Mouse (Mus musculus) small intestine, adult 10 weeks (tissue): ENCODE measurements around the gene Atf6b. TPM values are rescaled to one million over a fixed set of nuclear protein-coding genes. Genes with fewer than 3 reads are reported as not detected.

ENCODE experiments used
- polyA plus RNA-seq: library from polyadenylated mRNA; stranded (reverse); fragments of 350-450 nt; fragmentation: Illumina TruSeq; extraction: RNeasy Lipid Tissue Mini Kit (QIAGEN cat#74804); gene quantifications from one replicate; pipeline ENCODE4 v1.2.3, GENCODE M21; 2014; ENCODE audit warnings: low replicate concordance

Gene Atf6b
- 1.3 TPM for polyA plus RNA-seq

DNA sequence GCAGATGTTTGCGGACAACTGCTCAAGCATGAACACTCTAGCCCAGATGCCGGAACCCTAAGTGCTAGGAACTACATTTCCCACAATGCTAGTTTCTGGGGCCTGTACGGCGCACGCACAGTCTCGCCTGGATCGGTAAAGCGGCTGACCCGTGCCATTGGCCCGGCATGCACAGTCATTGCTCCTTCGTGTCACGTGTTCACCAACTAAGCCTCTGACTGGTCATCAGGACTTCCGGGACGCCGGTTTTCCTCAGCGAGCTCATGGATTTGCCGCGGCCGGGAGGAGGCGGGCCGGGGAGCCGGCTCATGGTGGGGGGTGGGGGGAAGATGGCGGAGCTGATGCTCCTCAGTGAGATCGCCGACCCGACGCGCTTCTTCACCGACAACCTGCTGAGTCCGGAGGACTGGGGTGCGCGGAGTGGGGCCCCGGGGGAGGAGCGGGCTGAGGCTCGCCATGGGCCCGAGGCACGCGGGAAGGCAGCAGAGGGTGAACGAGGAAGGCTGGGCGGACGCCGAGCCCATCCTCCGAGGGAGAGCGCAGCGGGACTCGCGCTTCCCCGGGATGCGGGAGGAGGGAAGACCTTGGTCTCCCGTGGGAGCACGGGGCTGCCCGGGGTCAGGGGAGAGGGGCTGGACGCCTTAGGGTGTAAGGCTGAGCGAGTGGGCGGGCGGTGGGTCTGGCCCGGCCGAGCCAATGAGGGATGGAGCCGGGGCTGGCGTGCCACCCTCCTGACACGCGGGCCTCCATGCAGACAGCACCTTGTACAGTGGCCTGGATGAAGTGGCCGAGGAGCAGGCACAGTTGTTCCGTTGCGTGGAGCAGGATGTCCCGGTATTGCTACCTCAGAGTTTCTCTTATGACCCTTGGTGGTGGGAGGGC is at the start of gene Atf6b:
Atf6b (plus strand) TSS at position 241 of the 882 bp plus-strand sequence.

GRCm38 (mm10) chr17:34597566-34598095 is 49.3 kb upstream of the Atf6b start, which contains the start of gene Ager:
Ager (plus strand) TSS chr17:34597862.

DNA sequence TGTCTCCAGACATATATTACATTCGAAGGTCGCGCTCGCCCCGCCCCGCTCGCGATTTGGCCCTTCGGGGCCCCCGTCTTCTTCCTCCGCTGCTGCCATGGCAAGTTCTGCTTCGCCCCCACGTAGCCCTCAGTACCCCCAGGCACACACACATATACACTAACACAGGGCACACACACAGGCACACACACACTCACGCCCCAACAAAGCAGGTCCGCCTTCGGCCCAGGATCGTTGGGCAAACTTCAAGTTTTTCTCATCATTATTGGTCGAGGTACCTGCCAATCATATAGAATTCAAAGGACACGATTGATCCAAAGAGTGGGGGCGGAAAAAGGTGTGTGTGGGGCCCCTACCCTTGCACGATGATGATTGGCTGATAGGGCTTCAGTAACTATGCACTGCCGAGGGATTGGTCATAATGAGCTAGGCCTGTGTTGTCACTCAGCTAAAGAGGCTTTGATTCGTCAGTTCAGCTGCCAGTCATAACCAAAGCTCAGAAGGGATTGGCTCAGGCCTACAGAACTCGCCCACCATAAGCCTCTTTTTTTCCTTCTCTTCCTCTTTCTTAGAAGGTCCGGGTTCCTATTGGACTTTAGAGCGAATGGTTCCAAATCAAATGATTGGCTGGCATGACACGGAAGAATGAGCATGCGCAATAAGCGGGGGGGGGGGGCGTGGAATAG is 43.4 kb upstream of the Atf6b start, which contains the start of gene Rnf5:
Rnf5 (minus strand) TSS at position 316 of the 686 bp plus-strand sequence.

DNA sequence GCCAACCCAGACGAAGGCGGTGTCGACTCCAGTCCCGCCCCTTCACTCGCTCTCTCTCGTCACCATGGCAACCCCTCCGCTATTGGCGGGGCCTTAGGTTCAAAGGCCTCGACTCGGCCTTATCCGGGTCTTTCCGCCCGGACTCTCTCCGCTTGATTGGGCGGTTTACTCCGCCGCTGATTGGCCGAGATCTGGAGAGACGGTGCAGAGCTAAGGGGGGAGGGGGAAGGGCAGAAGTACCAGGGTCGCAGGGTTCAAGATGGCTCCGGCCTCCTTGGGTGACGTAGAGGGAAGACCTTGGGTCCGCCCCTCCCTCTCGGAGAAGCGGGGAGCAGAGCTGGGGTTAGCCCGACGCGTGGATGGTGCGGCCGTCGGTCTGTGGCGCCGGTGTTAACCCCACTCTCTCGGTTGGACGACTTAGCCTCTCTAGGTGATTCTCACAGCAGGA is 42.9 kb upstream of the Atf6b start, which contains the start of gene Agpat1:
Agpat1 (plus strand) TSS at position 202 of the 448 bp plus-strand sequence.

GRCm38 (mm10) chr17:34615871-34616270 is 31.1 kb upstream of the Atf6b start, which contains the start of gene Egfl8:
Egfl8 (minus strand) TSS chr17:34615971.

GRCm38 (mm10) chr17:34627943-34628643 is 18.9 kb upstream of the Atf6b start, which contains the start of gene Ppt2:
Ppt2 (minus strand) TSS chr17:34628510.

DNA sequence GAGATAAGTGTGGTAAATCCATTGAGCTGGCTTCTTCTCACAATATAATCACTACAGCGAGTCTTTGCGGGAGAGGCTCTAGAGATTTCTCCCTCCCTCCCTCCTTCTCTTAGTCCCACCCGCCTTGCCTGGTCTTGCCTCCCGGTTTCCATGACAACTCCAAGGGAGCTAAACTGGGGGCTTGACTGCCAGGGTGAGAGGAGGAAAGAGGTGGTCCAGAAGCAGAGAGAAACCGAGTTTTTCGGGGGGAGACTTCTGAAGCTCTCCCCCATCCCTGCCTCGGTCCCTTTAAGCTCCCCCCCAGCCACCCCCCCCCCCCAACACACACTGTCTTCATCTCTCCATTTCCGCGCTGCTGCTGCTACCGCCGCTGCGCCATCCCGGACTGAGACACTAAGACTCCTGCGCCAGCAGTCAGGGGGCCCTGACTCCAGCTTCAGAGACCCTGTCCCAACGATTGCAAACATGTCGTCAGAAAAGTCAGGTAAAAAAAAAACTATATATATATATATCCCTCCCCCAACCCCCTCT is 17.7 kb upstream of the Atf6b start, which contains the start of gene Prrt1:
Prrt1 (plus strand) TSS at position 313 of the 531 bp plus-strand sequence.

GRCm38 (mm10) chr17:34644608-34645007 is 2.3 kb upstream of the Atf6b start, which contains the start of gene Fkbpl:
Fkbpl (plus strand) TSS chr17:34644764.

GRCm38 (mm10) chr17:34670235-34670634 is 23.3 kb downstream of the Atf6b start, which contains the start of gene Tnxb:
Tnxb (plus strand) TSS chr17:34670535.

Other genes with a start within 250 kb of the Atf6b start
- 1.1 TPM for gene BC051142, start 248.3 kb upstream of the Atf6b start, polyA plus RNA-seq
- gene Btnl4, start 169.8 kb upstream of the Atf6b start, polyA plus RNA-seq = 36.6 TPM
- 268 TPM for gene Btnl6, start 129.8 kb upstream of the Atf6b start, polyA plus RNA-seq
- 0.15 TPM for gene Notch4, start 82.9 kb upstream of the Atf6b start, polyA plus RNA-seq
- gene Gpsm3, start 57.3 kb upstream of the Atf6b start, polyA plus RNA-seq = 2.0 TPM
- 13.8 TPM for gene Pbx2, start 55.9 kb upstream of the Atf6b start, polyA plus RNA-seq
- gene Ager, start 49.3 kb upstream of the Atf6b start, polyA plus RNA-seq = not detected
- gene Rnf5, start 43.5 kb upstream of the Atf6b start, polyA plus RNA-seq = 56.8 TPM
- 3.7 TPM for gene Agpat1, start 42.9 kb upstream of the Atf6b start, polyA plus RNA-seq
- not detected for gene Egfl8, start 31.2 kb upstream of the Atf6b start, polyA plus RNA-seq
- 0.74 TPM for gene Ppt2, start 18.6 kb upstream of the Atf6b start, polyA plus RNA-seq
- gene Prrt1, start 17.6 kb upstream of the Atf6b start, polyA plus RNA-seq = 1.6 TPM
- 1.6 TPM for gene Fkbpl, start 2.4 kb upstream of the Atf6b start, polyA plus RNA-seq
- gene Tnxb, start 23.4 kb downstream of the Atf6b start, polyA plus RNA-seq = not detected
- gene C4b, start 96.7 kb downstream of the Atf6b start, polyA plus RNA-seq = 0.19 TPM
- gene Cyp21a1, start 157.4 kb downstream of the Atf6b start, polyA plus RNA-seq = not detected
- 17.0 TPM for gene Stk19, start 189.8 kb downstream of the Atf6b start, polyA plus RNA-seq
- 1.6 TPM for gene Dxo, start 189.9 kb downstream of the Atf6b start, polyA plus RNA-seq
- 4.8 TPM for gene Skiv2l, start 203.1 kb downstream of the Atf6b start, polyA plus RNA-seq
- gene Nelfe, start 203.2 kb downstream of the Atf6b start, polyA plus RNA-seq = 0.41 TPM
- gene Cfb, start 215.4 kb downstream of the Atf6b start, polyA plus RNA-seq = 20.3 TPM
- 1.3 TPM for gene Zbtb12, start 232.3 kb downstream of the Atf6b start, polyA plus RNA-seq
- gene Gm20547, start 234.9 kb downstream of the Atf6b start, polyA plus RNA-seq = 2.4 TPM